Mouse (Mus musculus) urinary bladder, adult 18-20 months (tissue): ENCODE data around the gene Vwa3b.
"Not testable (repeated sequence)": the region's sequence is repeated elsewhere in the genome, so short reads cannot be mapped to it uniquely, and the experiment has no call there.

Experiments
- DNase-seq, 2 experiments: peaks; one replicate each; pipeline ENCODE4 v3.0.0; 2022; ENCODE audit warnings: low spot score in 2 of 2, mixed read lengths in 2 of 2

Vwa3b gene

DNA sequence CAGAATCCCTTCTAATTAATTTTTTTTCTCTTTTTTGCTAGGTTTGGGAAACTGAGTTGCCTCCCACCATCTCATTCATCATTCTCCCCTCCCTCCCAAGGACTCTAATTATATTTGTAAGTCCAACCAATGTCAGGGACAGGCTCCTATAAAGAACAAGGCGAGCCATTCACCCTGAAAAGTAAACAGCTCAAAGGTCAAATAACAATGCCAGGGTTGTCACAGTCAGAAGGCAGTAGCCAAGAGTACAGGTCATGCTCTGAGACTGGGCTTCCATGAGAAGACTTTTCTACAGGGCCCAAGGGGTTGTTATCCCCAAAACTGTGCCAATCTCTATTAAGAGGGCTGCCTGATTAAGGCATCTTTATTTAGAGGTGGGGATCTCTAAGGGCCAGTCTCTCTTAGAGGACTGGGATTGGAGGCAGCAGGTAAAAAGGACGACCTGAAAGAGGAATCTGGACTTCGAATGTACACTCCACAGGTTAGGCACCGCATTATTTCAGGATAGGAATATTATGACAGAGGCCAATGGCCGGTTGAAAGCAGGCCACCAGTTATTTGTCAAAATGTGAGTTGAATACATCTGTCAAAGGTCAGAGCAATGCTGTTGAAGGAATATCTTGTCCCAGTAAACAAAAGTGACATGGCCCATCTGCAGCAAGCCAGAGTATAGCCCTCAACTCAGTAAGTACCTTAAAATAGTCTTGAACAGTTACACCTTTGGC, at the start of gene Vwa3b:
TSS of gene Vwa3b (plus strand) at position 635 of the 725 bp plus-strand sequence.
- no peak for DNase-seq

DNA sequence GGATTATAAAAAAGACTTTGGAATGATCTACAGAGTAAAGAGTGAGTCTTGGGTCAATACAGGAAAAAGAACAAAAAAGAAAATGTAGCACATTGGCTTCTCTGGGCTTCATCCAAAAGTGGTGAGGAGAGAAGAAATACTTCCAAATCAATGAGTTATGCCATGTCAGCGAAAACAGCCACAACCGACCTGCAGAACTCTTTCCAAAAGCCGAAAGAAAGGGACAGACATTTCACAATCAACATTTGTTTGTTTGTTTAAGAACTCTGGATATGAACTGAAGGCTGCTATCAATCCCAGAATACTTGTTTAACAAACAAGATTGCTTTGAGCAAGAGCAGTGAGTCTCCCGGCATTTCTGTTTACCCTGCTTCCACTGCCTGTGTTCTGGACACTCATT, 49.6 kb upstream of the Vwa3b start:
- no peak for DNase-seq

DNA sequence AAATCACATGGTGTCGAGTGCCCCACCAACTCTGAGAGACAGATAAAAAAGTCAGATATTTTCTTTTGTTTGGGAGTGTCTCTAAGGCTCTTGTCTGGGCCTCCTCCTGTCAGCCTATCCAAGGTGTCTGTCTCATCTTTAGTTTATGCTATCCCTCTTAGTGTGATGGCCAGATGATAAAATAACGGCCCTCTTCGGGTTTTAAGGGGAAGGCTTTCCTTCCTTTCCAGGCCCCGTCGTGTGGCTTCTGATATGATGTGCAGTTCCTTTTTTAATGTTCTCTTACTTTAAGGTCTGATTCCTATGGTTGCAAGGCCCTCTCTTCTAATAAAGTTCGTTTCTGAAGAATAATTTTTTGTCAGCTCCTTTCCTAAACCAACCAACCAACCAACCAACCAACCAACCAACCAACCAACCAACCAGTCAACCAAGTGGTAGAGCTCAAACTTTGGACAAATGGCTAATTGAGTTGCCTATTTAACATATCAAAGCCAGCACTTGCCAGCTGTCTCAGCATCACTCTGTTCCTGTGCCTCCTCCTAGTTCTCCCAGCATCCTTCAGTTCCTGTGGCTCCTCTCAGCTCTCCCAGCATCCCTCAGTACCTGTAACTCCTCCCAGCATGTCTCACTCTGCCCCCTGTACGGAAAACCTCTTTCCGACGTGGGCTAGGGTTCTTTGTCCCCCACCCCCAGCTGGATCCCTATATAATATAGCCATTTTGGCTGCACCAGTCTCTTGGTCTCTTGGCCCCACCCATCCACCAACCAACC, 44.0 kb upstream of the Vwa3b start:
- DNase-seq, result no peak

DNA sequence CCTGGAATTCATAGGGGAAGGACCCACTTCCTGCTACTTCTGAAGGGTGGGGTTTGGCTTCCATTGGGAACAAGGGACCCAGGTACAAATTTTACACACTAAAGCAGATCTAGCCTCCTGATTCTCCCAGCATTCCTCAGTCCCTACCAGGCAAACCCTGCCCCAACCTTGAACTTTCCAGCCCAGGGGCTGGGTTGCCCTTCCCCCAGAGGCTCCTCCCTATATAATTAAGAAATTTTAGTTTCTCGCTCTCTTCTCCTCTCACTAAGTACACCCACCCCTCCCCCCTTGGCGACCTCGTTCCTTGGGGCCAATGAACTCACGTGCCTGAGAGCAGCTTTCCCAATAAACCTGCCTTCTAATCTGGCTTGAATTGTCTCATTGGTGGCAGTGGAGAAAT, 42.6 kb upstream of the Vwa3b start:
- no peak for DNase-seq

DNA sequence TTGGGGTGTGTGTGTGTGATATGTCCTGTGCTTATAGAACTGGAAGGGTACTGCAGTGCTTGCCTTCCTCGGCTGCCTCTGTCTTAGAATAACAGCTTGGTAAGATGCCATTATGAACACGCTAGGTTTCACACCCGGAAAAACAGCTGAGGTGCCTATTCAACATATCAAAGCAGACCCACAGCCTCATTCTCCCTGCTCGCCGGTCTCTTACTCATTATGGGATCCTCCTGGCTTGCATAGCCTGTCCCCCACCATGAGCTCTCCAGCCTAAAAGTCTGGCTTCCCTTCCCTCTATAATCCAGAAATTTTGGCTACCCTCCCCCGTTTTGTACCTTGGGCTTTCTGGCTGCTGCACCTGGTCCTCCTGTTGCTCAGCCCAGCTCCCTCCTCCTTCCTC, 42.0 kb upstream of the Vwa3b start:
- no peak for DNase-seq

DNA sequence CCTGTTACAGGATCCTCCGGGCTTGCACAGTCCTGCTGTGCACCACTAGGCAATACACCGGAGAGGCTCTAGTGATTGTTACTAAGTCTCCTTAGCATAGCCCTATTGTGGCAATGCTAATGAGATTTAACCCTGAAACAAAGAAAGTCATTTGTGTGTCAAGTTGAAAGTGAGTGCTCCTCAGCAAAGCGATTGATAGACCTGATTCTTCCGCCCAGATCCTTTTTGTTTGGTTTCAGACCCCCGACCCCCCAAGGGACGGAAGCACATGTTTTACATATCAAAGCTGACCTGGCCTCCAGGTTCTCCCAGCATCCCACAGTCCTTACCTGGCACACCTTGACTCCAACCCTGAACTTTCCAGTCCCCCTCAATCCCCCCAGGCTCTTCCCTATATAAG, 40.5 kb upstream of the Vwa3b start:
- DNase-seq, result no peak

DNA sequence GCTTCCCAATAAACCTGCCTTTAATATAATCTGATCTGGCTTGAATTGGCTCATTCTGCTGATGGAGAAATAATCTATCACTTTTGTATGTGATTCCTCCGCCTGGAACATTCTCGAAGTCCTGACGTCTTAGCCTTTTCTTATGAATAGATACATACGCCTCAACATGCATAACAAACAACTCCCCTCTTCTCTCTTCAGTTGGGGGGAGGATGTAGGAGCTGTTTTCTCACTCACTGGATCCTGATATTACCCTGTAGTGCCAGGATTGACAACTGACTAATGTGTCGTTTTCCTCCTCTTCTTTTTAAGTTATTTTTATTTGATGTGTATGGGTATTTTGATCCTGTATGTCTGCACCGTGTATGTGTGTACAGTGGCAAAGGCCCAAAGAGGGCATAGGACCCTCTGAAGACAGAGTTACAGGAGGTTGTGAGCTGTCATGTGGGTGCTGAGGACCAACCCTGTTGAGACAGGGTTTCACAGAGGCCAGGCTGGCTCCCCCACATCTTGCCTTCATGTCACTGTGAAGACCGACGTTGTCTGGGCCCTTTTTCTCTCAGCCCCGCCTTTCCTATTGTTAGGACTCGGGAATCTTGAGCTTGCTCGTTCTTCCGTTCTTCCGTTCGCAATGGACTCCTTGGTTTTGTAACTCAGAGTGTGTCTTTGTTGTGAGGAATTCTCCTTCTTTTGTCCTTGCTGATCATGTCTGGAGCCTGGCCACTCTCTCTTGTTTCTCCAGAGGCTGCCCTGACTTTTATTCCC, 39.8 kb upstream of the Vwa3b start:
- DNase-seq, result no peak

DNA sequence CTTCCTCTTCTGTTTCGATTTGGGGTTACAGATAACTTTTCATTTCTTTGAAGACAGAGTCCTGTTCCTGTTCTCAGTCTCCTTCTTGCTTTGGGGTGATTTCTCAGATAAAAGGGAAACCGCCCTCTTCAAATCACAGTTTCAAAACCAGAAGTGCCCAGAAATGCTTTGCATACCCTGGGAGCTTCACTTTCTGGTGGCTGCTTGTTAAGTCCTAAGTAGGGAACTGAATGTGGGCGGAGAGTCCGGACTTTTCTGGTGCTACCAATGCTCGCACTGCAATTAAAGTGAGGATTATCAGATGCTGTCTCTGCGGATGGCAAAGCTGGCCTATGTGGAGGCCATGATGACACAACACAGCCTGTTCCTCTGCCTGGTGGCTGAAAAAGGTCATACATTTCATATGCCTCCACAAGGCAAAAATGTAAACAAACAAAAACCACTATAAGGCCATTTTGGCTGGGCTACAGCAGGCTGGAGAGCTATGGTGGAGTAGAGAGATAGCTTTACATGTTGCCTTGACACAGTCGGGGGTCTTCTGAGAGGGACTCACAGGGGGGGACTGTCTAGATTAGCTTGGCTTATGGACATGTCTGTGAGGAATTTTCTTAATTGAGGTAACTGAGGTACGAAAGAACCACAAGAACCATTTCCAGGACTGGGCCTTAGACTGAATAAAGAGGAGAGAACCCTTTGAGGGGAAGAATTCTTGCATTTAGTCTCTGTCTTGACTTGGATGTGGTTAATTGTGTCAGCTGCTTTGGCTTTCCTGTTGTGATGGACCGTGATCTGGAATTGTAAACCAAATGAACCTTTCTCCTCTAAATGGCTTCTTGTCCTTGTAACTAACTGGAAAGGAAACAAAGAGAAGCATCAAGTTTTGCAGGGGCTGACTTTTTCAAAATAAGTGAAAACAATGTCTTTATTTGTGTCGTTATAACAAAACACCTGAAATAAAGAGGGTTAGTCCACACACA, 38.9 kb upstream of the Vwa3b start:
- no peak for DNase-seq

DNA sequence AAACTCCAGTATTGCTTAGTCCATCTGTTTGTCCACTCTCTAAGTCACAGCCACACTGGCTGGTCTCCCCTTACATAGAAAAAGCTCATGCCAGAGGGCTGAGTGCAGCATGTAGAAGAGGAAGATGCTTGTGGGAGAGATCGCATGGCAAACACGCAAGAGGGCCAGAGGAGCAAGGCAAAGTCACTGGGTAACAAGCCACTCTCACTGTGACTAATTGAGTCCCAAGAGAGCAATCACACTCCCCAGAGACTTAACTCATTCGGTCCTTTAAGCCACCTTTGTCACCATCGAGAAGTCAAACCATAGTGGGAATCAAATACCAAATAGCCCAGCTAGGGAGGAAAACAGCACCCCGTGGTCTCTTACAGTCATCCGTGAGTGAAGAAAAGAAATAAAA, 38.2 kb upstream of the Vwa3b start:
- no peak for DNase-seq

DNA sequence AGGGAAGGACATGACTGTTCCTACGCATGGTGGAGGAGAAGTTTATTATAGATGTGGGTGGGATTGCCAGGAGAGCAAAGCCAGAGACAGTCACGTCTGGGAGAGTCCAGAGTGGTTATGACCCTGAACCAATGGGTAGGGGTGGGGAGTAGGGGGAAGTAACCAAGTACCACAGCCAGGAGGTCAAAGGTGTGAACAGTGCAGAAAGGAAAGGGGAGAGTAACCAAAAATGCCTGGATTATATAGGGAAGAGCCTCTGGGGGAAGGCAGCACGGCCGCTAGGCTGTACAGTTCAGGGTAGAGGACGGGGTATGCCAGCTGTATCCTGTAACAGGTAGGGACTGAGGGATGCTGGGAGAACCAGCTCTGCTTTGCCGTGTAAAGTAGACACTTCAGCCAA, 37.8 kb upstream of the Vwa3b start:
- DNase-seq, result no peak

DNA sequence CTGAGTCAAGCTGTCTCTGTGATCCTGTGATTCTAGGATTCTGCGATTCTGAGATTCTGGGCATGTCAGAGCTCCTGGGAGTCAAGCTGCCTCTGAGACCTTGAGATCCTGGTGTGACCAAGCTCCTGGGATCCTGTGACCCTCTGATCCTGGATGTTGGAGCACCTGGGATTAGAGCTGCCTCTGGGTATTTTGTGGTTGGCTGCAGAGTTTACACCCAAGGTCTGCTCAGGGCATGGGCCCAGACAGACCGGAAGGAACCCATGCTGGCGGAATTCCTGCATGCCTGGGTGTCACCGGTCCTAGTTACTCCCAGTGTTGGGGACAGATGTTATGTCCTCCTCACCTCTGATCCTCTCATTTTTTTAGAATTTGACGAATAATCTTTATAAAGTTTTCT, 32.1 kb upstream of the Vwa3b start:
- DNase-seq, result no peak

DNA sequence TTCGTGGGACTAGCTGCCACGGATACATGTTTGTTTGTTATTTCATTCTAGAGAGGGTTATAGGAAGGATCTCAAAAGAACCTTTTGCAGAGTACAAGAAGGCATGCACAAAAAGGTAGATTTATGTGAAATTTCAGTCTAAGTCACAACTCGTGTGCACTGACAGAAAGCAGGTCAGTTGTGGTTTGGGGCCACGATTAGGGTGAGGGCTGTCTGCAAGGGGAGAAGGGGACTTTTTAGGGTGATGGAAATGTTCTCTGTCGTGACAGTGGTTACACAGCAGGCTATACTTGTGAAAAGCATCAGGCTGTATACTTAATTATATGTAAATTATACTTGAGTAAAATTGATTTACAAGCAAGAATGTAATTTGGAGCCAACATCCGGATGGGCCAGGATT, 30.6 kb upstream of the Vwa3b start:
- DNase-seq, result no peak

DNA sequence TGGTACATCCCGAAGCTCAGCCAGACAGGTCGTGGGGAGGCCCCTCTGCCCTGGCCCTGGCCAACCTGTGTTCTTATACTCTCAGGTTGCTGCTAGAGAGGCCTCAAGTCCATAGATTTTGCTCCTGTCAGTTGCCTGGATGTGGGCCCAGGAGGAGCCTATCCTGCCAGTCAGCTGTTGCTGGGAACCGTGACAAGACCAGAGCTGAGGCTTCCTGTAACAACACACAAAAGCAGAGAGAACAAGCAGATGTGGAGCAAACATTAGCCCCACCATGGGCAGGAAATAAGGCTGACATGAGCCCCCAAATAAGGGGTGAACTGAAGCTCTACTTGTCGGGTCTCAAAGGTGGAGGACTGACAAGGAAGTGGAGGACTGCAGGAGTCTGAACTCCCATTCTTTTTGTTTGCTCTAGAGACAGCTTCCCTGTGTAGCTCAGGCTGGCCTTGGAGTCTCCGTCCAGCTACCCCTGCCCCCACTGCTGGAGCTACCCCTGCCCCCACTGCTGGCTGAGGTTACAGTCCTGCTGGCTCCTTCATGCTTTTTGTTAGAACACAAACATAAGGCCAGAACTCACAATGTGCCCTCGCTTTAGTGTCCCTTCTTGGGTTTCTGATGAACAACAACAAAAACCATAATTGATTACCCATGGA, 29.7 kb upstream of the Vwa3b start:
- no peak for DNase-seq

DNA sequence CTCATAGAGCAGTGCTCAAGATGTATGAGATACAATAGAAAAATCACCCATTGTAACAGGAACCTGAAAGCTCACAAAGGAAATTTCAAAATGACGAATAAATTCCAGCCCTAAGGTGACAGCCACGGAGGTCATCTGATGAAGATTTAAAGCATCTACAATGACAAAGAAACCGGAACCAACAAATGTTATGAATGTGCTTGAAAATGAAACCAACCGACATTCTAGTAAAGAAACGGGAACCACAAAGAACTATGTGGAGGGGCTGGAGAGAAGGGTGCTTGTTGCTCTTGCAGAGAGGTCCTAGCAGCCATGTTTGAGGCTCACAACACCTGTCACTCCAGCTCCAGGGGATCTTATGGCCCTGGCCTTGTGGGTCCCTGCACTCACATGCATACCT, 26.1 kb upstream of the Vwa3b start:
- no peak for DNase-seq

DNA sequence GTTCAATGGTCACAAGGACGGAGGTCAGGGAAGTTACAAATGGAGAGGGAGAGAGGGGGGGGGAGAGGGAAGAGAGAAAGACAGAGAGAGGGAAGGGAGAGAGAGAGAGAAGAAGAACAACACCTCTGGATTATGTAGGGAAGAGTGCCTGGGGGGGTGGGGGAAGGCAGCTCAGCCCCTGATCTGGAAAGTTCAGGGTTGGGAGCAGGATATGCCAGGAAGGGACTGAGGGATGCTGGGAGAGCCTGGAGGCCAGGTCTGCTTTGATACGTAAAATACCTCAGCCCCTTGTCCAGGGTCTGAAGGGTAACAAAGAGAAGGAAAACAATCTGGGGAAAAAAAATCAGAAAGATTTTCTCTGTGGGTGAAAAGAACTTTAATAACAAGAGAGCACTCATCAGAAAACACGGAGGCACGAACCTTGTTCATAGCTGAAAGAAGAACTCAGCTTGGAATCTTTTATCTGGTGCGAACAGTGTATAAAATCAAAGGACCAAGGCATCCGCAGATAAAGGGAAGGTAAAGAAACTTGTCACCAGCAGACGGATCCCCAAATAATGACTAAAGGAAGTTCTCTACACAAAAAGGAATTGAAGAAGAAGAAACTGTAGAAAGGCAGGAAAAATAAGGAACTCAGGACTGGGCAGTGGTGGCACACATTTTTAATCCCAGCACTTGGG, 24.6 kb upstream of the Vwa3b start:
- DNase-seq, result no peak

DNA sequence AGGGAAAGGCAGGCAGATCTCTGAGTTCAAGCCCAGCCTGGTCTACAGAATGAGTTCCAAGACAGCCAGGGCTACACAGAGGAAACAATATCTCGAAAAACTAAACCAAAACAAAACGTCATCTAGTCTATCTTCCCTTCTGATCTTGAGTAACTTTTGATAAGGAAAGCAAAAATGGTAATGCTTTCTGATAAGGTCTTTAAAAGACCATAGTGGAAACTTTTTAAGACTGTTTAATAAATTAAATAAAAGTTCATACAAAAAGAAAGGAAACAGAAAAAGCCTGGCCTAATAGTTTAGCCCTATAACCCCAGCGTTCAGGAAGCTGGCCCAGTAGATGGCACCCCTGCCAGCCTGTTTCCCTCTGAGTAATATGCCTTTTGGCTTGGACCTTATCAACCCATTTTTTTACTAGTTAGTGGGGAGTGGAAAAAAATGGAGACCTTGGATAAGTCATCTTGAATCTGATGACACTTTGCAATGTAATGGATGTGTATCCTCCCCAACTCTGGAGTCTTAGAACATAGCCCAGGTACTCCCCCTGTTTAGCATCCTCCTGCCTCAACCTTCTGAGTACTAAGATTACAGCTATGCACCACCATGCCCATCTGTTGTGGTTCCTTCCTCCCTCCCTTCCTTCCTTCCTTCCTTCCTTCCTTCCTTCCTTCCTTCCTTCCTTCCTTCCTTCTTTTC, 23.9 kb upstream of the Vwa3b start:
- no peak for DNase-seq

DNA sequence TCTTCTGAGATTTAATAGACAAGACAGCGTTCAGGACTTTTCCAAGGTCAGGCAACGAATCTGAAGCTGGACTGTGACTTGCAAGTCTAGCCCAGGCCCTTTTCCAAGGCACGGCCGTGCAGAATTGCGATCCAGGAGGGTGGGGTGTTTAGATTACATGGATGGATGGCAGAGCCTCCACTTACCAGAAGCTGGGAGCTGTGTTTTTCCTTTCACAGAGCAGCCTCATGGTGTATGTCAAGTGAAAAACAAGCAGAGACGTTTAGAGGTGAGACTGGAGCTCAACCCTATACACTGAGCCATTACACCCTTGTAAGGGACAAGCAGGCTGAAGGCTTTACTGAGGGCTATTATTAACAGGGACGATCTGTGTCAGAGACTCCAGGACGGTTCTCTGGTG, 21.9 kb upstream of the Vwa3b start:
- DNase-seq, result no peak

DNA sequence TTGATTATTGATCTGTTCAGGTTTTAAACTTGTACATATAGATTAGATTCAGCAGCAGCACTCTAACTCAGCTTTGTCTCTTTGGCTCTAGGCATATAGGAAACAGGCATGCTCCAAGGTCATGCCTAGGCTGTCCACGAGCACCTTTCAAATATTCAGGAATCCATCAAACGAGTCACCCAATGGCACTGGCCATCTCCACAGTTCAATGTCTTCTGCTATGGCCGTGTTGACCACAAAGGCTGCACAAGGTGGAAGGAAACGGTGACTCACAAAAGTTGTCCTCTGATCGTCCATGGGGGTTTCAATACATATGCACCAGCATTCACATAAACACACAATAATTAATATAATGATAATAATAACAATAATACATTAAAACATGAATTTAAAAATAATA, 21.4 kb upstream of the Vwa3b start:
- DNase-seq, result no peak

DNA sequence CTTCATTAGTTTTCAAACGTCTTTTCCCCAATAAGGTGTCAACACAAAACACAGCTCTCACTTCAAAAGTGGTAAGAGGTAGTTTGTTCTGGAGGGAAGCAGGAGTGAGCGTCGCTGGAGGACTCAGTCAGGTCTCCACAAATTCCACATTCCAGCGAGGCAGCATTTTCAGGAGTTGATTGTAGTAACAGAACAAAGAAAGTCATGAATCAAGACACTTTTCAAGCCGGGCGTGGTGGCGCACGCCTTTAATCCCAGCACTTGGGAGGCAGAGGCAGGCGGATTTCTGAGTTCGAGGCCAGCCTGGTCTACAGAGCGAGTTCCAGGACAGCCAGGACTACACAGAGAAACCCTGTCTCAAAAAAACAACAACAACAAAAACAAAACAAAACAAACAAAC, 19.9 kb upstream of the Vwa3b start:
- not testable (repeated sequence) for DNase-seq

DNA sequence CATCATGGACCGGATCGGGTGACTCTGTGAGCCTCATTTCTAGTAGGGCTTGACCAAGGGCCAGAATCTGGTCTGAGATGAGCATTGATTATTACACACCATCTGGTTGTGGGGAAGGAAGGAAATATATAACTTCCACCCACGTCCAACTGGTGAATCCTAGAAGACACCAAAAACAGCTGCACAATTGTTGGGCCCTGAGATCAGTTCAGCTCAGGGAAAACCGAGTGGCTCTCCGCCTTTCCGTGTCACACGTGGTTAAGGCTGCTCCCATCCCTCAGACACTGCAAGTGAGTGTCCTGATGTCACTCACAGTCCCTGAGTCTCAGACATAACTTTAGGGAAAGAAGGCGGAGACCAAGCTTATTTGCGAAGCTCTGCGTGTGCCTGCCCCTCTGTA, 16.5 kb upstream of the Vwa3b start:
- no peak for DNase-seq
